Mouse (Mus musculus): ENCODE results near the gene Zfp106.
A peak's percentile ranks its signal among the peaks of the same experiment; 100 is the strongest.
"Not testable (repeated sequence)": the region's sequence is repeated elsewhere in the genome, so short reads cannot be mapped to it uniquely, and the experiment has no call there.

The Zfp106 gene

GRCm38 (mm10) chr2:120563235-120563990, at the start of gene Zfp106:
Gene Zfp106, minus strand, starts transcription at chr2:120563843.
- peak; percentile 96 for DNase-seq (ENCODE audit: low spot score)

DNA sequence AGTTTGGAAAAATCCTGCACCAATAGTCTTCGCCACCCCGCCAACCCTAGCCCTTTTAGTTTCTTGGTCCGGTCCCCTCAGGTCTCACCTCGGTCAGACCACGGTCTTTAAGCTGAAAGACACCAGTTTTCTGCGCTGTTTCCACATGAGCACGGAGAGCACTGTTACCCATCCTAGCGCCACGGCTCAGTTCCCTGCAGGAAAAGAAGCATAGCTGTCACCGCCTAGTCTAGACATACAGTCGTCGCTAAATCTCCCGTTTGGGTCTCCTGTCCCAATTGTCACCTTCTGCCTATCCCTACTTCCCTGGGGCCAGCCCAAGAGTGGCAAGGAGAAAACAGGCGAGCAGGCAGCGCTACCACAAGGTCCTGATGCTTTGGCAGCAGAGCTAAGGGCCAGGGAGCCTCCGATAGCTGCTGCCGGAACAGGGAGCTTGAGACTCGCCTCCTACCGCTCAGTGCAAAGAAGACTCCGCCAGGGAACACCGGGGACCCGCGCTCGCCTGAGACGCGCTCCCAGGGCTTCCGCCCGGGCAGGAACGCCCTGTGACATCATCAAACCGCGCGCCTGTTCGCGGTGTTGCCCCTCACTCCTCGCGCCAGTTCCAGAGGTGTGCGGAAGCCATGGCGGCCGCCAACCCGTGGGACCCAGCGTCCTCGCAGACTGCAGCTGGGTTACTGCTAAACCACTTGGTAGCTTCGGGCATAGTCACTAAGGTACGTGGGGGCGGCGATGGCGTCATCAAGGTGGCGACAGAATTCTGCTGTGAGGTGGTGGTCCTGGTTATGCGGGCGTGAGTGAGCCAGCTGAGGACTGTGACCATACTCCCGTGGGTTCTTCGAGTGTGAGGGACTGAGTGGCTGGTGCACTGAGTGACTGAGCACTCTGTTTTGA, 45.4 kb upstream of the Zfp106 start, which contains the start of the genes Haus2 and Lrrc57:
TSS of gene Haus2 (plus strand) at position 554 of the 894 bp plus-strand sequence.
TSS of gene Lrrc57 (minus strand) at position 691 of the 894 bp plus-strand sequence.
- peak; percentile 96 for DNase-seq (ENCODE audit: low spot score)

DNA sequence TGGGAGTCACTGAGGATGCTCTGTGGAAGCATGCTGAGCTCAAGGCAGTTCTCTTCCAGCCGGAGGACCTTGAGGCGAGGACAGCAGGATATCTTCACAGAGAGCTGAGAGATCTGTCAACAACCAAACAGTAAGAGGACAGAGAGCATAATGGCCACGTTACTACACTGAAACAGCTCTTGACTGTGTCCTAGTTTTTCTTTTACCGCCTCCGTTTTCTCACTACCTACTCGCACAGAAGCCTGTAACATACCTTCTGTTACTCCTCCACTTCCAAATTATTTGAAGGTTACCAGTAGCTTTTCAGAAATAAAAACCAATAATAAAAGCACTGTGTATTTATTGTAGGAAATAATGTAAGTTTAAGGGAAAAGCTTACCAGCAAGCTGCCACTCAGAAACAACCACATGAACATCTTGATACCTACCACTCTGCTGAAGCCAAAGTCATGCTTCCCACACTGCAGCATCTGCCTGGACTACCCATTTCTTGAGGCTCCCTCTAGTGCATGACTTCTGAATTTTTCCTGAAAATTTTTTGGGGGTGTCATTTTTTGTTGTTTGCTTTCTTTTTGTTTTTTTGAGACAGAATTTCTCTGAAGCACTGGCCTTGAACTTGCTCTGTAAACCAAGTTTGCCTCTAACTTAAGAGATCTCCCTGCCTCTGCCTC, 42.5 kb upstream of the Zfp106 start:
- no peak for DNase-seq (ENCODE audit: low spot score)

GRCm38 (mm10) chr2:120599506-120599905, 35.9 kb upstream of the Zfp106 start:
- no peak for DNase-seq (ENCODE audit: low spot score)

DNA sequence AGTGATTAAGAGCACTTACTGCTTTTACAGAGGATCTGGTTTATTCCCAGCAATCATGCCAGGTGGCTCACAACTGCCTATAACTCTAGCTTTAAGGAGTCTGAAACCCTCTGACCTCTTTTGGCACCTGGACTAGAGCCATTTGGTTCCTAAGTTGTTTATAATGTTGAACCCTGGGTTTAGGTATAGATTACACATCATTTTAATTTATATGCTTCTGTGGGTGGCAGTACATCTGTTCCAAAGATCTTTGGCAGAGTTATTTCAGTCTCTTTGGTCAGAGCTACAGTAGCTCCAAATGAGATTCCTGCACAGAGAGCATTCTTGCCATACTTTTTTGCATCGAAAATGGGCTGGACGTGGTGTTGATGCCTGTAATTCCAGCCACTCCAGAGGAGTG, 34.1 kb upstream of the Zfp106 start:
- DNase-seq (ENCODE audit: low spot score), result no peak

- no peak for DNase-seq (ENCODE audit: low spot score)
Observed at GRCm38 (mm10) chr2:120592227-120592626, 28.6 kb upstream of the Zfp106 start.

DNA sequence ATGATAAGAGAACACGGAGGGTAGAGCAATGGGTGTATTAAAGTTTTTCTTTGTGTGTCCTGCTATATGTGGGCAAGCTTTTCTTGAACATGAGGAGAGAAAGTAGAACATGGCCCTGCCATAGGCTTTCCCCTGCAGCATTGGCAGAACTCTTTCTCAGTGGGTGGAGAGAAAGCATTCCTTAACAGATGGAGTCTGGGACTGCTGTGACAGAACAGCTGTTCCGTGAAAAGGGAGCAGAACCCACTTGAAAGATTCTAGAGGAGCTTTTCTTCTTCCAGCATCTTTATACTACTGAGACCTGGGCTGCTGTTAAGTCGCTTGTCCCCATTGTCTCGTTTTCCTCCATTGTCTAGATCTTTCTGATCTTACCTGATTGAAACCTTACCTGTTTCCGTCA, 26.1 kb upstream of the Zfp106 start:
- DNase-seq (ENCODE audit: low spot score), result no peak

GRCm38 (mm10) chr2:120578286-120578685, 14.6 kb upstream of the Zfp106 start:
- DNase-seq (ENCODE audit: low spot score), result no peak

- no peak for DNase-seq (ENCODE audit: low spot score)
Observed at GRCm38 (mm10) chr2:120577799-120578198, 14.2 kb upstream of the Zfp106 start.

- no peak for DNase-seq (ENCODE audit: low spot score)
Observed at GRCm38 (mm10) chr2:120575978-120576377, 12.3 kb upstream of the Zfp106 start.

DNA sequence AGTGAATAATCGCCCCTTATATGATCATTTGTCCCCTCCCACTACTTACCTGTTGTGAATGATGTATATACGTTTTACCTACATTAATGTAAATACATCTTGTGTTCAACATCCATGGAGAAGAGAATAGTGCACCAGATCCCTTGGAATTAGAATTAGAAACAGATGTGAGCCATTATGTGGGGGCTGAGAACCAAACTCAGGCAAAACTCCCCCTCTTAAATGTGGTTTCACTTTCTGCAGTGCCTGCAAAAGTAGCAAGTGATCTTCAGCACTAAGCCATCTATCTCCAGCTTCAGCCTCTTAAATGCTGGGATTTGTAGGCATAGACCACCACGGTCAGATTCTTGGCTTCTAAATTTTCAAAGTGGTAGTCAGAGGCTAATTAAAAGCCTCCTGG, 11.5 kb upstream of the Zfp106 start:
- peak; percentile 16 for DNase-seq (ENCODE audit: low spot score)

DNA sequence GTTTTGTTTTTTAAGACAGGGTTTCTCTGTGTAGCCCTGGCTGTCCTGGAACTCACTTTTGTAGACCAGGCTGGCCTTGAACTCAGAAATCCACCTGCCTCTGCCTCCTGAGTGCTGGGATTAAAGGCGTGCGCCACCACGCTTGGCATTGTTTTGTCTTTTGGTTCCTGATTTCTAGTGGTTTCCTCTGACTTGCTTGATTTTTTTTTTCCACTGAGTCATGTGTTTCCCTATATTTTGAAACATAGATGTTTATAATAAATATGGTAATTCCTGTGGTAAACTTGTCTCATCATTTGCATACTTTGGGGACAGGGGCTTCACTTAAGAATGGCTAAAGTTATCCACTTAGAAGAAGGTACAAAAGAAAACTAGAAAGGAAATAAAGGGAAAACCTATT, 8.5 kb upstream of the Zfp106 start:
- DNase-seq (ENCODE audit: low spot score), result not testable (repeated sequence)

GRCm38 (mm10) chr2:120571081-120571480, 7.4 kb upstream of the Zfp106 start:
- no peak for DNase-seq (ENCODE audit: low spot score)

GRCm38 (mm10) chr2:120567798-120568320, 4.2 kb upstream of the Zfp106 start:
- DNase-seq (ENCODE audit: low spot score), result no peak

- peak; percentile 95 for DNase-seq (ENCODE audit: low spot score)
Observed at GRCm38 (mm10) chr2:120566886-120567797, 3.5 kb upstream of the Zfp106 start, which contains the start of gene Snap23. Gene Snap23, plus strand, starts transcription at chr2:120567671.

GRCm38 (mm10) chr2:120565363-120565762, 1.7 kb upstream of the Zfp106 start:
- DNase-seq (ENCODE audit: low spot score), result no peak

DNA sequence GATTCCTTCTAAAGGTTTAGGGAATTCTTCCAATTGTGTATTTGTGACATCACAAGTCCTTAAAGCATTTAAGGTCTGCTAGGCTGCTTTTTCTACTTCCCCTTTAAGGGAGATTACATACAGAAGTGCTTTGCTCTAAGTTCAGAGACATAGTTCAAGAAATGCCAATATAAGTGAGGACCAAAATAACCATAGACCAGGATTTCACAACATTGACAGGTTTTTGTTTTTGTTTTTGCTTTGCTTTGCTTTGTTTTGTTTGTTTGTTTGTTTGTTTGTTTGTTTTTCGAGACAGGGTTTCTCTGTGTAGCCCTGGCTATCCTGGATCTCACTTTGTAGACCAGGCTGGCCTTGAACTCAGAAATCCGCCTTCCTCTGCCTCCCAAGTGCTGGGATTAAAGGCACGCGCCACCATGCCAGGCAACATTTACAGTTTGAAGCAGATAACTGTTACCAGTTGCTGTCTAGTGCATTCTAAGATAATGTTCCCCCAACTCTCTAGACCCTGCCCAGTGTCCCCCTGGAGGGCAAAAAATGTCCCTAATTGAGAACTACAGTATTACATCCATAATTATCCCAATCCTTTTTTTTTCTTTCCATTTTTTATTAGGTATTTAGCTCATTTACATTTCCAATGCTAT, 1.0 kb upstream of the Zfp106 start:
- not testable (repeated sequence) for DNase-seq (ENCODE audit: low spot score)

DNA sequence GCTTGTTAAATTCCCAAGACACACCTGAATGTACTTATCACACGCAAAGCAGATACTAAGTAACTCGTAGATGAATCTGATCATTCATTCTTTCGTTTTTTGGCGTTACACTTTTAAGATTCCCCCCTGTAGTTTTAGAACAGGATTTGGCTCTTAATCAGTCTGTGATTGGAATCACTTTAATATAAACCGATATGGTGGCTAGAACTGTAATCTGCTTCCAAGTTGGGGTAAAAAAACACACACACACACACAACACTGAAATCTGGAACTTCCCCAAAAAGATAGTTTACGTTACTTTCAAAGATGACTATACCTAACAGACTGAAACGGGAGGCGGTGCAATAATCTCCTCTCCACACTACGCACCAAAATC, 796 bp downstream of the Zfp106 start:
- DNase-seq (ENCODE audit: low spot score), result no peak

DNA sequence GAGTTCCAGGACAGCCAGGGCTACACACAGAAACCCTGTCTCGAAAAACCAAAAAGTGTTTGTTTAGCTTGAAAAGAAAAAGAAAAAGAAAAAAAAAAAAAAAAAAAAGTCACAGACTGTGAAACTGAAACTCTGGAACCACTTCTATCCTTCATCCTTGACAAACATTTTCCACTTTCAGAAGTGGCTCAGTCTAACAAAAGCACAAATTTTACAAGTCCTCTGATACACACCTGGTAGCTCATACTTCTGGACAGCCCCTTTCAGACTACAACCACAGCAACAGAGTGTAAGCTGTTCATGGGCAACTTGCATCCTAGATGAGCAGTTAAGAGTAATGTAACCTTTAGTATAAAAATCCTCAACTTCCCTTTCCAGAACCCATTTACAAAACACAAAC, 2.1 kb downstream of the Zfp106 start:
- DNase-seq (ENCODE audit: low spot score), result no peak

DNA sequence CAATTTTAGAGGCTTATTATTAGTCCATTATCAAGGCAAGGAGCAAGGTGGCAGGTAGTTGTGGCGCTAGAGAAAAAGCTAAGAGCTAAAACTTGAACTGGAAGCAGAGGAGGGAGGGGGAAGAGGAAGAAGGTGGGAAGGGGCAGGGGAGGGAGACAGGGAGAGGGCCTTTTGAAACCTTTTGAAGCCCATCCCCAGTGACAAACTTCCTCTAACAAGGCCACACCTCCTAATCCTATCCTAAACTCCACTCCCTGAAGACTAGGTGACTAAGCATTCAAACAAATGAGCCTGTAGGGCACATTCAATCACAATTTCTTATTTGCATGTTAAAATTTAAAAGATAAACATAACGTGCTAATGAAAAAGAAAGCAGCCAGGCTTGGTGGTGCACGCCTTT, 4.8 kb downstream of the Zfp106 start:
- no peak for DNase-seq (ENCODE audit: low spot score)

GRCm38 (mm10) chr2:120556868-120557267, 6.8 kb downstream of the Zfp106 start:
- DNase-seq (ENCODE audit: low spot score), result no peak
